Mouse (Mus musculus) ovary, adult 10 weeks (tissue): ENCODE results near the gene Nptx1. TPM values are rescaled to one million over a fixed set of nuclear protein-coding genes. Genes with fewer than 3 reads are reported as not detected.

ENCODE experiments used
- polyA plus RNA-seq: library from polyadenylated mRNA; stranded (reverse); fragments of 350-450 nt; fragmentation: Illumina TruSeq; extraction: RNeasy Lipid Tissue Mini Kit (QIAGEN cat#74804); gene quantifications from one replicate; pipeline ENCODE4 v1.2.3, GENCODE M21; 2014

Nptx1 gene
- polyA plus RNA-seq: 0.88 TPM

DNA sequence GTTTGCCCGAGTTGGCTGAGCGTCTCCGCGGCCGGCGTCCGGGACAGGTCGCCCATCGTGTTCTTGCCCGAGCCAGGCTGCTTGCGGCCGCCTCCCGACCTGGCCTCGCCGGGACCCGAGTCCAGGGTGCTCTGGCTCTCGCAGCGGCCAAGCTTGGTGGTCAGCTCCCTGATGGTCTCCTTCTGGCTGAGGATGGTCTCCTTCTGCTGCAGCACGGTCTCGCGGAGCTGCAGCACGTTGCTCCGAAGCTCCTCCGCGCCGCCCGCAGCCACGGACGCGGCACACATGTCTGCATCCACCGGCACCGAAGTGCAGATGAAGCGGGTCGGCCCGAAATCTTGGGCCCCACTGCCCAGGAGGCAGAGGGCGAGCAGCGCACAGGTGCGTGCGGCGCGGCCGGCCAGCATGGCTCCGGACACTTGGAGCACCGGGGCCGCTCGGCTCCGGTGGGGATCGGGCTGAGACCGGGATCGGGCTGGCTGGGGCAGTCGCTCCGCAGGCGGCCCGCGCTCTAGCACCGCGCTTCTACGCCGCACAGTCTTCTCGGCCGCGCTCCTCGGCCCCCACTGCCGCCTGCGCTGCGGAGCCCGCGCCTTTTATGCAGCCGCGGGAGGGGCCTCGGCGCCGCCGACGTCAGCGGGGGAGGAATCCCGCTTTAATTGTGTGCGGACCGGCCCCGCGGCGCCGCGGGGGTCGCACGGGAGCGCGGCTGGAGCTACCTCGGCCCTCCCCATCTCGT lies at the start of gene Nptx1:
Gene Nptx1 (minus strand): TSS at position 571 of the 739 bp plus-strand sequence.

DNA sequence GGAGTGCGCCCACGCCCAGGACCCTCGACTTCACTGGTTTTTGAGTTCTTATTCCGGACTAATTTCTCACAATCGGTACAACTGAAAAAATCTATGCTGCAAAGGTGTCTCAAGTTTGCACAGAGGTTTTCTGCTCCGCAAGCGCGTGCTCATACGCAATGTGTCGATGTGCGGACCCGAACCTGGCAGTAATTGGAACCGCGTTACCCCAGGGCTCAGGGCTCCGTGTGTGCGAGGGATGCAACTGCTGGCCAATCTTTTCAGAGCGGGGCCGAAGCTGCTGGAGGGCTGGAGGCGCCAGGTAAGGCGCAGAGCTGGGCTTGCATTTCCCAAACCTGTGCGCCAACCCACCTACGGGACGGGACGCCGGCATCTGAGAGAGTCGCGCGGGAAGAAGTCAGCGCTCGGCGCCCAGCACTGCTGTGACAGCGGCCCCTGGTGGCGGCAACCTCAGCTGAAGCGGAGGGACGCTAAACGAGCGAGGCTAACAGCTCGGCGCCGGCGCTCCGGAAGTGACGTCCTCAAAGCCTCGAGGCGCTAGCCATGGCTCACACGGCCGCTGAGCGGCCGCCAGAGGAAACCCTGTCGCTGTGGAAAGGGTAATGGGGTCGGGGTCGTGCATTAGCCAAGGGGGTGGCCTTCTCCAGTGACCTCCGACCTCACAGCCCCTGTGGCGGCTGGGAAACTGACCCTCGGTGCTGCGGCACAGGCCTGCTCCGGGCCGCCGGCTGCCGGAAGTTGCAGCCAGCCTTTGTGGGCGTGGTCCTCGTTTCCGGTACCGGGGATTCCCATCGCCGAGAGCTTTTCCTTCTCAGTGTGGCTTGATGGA lies 56.5 kb downstream of the Nptx1 start, which contains the start of gene Endov:
Gene Endov (plus strand): TSS at position 487 of the 829 bp plus-strand sequence.

Other genes starting within 250 kb of the Nptx1 start
- 62.7 TPM for gene Eif4a3, start 247.7 kb downstream of the Nptx1 start, polyA plus RNA-seq
- not detected for gene Card14, start 240.0 kb downstream of the Nptx1 start, polyA plus RNA-seq
- 3.2 TPM for gene Sgsh, start 192.2 kb downstream of the Nptx1 start, polyA plus RNA-seq
- 2.9 TPM for gene Slc26a11, start 192.2 kb downstream of the Nptx1 start, polyA plus RNA-seq
- 102 TPM for gene Rnf213, start 154.7 kb downstream of the Nptx1 start, polyA plus RNA-seq
- gene Endov, start 56.4 kb downstream of the Nptx1 start, polyA plus RNA-seq: 0.34 TPM
- gene Rptor, start 55.2 kb upstream of the Nptx1 start, polyA plus RNA-seq: 2.8 TPM